Mouse (Mus musculus) gastrocnemius, adult 18-20 months (tissue): ENCODE measurements around the gene Dok5. TPM values are rescaled to one million over a fixed set of nuclear protein-coding genes. Genes with fewer than 3 reads are reported as not detected.

Experiments used
- DNase-seq: peaks from one replicate; pipeline ENCODE4 v3.0.0; 2021; ENCODE audit warnings: low spot score
- total RNA-seq, 2 experiments: library from RNA; stranded (reverse); gene quantifications; 2 replicates each; pipeline ENCODE4 v1.2.3; 2021

Dok5 gene
- total RNA-seq, 2 experiments from 2014 or later: 2.8 to 3.8 TPM

DNA sequence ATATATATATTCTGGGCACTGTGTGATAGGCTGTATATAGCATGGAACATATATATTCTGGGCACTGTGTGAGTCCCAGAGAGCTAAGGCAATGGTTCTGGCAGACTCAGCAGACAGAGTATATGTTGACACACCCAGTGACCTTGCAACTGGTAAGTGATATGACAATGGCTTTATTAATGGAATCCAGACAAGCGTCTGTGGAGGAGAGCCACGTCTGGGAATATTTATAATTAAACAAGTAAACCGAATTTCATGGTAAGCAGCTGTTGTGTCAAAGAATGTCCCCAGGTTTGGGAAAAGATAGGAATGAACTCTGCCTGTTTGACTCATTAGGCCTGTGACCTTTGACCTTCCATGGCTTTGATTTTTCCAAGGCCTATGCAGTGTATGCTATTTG, 2.8 kb downstream of the Dok5 start:
- DNase-seq: no peak

GRCm38 (mm10) chr2:170738446-170738845, 6.8 kb downstream of the Dok5 start:
- DNase-seq: no peak

DNA sequence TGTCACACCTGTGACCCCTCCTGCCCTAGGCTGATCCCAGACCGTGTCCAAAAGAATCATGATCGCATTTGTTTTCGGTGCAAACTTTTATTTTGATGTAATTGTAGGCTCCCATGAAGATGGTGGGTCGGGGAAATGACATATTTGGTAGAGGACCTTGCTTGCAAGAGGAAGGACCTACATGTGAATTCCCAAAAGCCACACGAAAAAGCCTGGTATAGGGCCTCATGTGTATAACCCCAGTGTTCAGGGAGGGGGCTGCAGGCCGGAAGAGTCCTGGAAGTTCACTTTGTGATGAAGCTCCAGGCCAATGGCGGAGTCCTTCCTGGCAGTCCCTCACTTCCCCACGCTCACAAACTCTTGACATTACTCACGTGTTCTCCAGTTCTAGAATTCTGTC, 7.3 kb downstream of the Dok5 start:
- DNase-seq: no peak

GRCm38 (mm10) chr2:170739713-170740365, 8.2 kb downstream of the Dok5 start:
- DNase-seq: no peak

GRCm38 (mm10) chr2:170743521-170743920, 11.9 kb downstream of the Dok5 start:
- no peak for DNase-seq

DNA sequence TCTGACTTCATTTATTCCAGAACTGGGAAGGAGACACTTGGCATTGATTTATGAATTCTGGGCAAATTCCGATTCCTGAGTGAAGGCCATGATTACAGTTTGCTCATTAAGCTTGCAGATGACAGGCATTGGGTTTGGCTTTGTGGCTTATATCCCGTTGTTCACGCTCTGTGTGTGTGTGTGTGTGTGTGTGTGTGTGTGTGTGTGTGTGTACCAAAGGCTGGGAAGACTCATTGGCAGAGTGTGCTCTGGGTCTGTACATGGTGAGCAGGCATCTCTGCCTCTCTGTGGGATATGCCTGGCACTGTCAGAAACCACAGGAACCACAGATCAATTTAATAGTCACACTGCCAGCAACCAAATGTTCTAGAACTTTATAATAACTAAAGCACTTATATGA, 17.3 kb downstream of the Dok5 start:
- DNase-seq: no peak

DNA sequence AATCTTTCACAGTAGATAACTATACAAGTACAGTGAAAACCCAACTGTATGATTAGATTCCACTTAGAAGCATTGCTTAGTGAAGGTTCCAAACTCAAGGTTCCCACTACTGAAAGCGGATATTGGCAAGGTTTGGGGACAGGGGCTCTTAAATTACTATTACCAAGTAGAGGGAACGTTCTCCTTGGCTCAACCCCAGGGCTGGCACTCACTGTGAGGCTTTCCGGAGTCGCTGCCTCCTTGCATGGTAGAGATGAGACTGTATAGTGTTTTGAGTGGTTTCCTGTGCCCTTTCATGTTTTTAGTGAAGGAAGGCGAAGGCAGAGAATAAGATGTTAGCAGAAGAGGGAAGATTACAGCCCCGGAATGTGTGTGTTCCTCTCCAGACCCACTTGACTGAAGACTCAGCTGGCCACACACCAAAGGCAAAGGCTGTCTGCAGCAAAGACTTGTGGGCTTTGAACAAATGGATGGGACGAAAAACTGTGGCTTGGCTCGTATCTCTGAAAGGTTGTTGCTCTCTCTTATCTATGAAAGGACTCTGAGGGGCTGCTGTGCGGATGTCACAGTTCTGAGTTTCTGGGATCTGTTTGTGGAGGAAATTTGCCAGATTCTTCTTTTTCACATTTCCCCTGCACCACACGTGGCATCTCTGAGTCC, 20.7 kb downstream of the Dok5 start:
- DNase-seq: no peak

DNA sequence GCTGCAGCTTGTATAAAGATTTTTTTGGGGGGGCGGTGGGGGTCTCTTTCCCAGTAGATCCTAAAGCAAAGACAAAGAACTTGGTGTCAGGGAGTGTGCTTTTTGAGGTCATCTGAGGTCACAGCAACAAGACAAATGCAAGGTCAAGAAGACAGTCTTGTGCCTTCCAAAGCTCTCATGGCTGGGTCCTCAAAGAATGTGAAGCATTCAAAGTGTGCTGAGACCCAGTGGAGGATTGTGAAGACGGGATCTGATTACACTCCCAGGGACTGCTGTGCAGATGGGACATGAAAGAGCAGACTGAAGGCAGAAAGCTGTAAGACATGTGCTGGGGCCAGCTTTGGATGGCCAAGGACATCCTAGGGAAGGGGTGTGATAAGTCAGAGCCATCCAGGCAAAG, 24.2 kb downstream of the Dok5 start:
- no peak for DNase-seq

DNA sequence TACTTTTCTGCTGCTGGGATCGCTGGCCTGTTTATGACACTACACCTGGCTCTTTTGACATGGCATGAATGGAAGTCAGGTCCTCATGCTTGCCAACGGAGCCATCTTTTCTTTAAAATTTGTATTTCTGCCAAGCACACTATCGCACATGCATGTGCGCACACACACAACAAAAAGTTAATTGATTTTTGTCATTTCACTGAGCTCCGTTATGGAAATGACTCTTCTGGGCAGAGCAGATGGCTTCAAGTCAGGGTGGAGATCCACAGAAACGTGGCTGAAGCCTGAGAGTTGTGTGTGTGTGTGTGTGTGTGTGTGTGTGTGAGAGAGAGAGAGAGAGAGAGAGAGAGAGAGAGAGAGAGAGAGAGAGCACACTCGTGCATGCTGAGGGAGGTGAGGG, 25.1 kb downstream of the Dok5 start:
- DNase-seq: no peak

- no peak for DNase-seq
Measured at GRCm38 (mm10) chr2:170757228-170757875, 25.7 kb downstream of the Dok5 start.

GRCm38 (mm10) chr2:170758201-170758600, 26.6 kb downstream of the Dok5 start:
- peak; percentile 8 for DNase-seq

DNA sequence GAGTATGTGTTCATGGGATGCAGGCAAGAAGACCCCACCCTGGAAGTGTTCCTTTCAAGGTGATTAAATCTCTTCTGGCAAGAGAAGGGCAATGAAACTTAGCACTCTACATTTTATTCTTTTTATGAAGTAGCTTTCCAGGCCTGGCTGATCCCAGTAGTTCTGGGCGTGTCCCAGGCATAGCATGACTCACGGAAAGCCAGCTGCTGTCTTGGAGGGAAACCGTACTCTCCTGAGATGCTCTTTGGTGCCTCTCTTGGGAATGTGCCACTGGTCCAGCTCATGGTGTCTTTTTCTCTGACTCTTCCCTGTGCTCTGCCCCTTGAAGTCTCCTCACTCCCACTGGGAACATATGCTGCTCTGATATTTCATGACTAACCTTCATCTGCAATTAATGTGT, 33.1 kb downstream of the Dok5 start:
- DNase-seq: peak; percentile 11

DNA sequence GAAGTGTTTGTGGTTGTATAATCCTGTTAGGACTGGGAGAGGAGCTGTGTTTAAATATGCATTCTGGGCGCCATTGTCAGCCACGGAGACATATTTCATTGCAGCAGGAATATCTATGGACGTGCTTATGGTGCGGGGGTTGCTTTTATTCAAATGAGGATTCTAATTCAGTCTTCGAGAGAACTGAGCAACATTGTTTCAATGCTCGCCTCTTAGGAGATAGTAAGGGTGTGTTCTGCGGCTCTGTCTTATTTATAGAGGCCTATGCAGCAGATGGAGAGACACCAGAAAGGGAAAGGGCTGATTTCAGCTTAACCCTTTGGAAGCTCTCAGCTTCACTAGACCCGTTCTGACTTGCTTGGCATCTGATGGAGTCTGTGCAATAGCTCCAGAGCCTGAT, 35.6 kb downstream of the Dok5 start:
- no peak for DNase-seq

- no peak for DNase-seq
Measured at GRCm38 (mm10) chr2:170768699-170769098, 37.1 kb downstream of the Dok5 start.

- DNase-seq: no peak
Measured at GRCm38 (mm10) chr2:170771555-170771954, 39.9 kb downstream of the Dok5 start.

DNA sequence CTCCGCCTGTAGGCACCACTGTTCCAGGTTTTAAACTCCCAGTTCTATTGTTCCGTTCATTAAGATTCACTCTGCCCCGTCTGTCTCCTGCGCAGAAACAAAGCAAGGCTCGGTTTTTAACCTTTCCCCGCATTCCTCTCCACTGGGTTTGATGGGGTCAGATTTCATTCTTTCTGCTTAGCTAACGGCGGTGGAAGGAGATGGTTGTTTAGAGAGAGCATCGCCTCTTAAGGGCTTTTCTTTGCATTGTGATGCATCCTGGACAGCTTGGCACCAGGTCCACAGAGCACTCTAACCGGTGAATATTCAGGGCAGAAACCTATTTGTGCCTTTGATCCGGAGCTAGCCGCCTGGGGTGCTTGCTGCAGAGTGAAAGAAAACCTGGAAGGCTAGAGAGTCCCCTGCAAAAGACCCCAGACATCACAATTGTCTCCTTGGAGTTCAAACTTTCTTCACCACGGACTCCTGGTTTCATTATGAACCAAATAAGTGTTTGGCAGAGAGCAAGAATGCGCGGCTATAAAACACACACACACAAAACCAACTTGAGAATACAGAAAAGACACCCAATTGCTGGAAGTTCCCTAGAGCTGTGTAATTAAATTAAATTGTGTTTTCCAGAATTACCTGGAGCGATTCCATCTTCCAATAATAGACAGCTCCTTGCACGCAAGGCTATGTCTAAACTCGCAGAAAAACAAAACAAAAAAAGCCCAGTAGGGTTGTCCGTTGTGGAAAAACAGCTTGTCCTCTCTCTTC, 40.7 kb downstream of the Dok5 start:
- DNase-seq: no peak

DNA sequence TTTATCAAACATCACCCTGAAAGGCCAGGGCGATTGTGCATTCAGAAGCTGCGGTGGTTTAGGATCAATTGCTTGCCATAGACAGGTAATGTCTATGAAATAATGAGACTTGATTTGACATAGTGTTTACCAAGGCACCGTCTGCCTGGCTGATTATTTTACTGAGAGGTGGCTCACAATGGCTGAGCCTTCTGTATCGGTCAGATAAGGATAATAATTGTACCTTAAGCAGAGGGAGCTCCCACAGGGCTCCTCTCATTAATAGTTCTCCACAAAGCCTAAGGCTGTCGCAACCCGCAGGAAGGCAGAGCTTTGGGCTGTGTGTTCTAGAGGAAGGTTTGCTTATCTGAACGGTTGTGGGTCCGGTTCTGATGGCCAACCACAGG, 41.3 kb downstream of the Dok5 start:
- no peak for DNase-seq

- DNase-seq: no peak
Measured at GRCm38 (mm10) chr2:170775577-170775976, 44.0 kb downstream of the Dok5 start.

DNA sequence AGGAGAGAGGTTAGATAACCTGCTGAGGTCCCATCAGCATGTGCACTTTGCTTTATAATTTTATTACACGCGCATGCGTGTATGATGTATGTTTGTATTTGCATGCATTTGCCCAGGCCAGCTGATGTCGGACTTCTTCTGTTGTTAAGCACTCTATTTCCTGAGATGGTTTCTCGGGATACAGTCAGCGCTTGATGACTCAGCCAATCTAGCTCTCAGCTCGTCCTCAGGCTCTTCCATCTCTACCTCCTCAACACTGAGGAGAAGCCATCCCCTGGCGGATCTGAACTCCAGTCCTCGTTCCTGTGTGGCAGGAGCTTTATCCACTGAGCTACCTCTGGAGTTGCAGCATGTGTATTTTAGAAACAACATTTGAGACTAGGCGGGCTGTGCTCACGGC, 44.5 kb downstream of the Dok5 start:
- no peak for DNase-seq

DNA sequence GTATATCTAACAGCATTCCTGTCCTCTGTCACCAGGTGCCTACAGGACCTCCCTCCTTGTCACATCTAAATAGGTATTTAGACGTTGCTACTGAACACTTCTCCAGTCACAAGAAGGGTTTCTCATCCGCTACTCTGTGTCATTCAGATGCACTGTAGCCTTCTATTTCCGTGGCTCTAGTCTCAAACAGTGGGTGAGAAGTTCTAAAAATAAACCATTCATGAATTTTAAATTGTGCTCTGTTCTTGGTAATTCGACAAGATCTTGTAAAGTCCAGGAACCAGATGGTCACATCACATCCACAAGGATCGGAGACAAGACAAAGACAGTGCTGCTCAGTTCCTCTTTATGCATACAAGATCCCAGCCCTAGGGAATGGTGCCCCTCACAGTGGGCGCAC, 46.0 kb downstream of the Dok5 start:
- no peak for DNase-seq

DNA sequence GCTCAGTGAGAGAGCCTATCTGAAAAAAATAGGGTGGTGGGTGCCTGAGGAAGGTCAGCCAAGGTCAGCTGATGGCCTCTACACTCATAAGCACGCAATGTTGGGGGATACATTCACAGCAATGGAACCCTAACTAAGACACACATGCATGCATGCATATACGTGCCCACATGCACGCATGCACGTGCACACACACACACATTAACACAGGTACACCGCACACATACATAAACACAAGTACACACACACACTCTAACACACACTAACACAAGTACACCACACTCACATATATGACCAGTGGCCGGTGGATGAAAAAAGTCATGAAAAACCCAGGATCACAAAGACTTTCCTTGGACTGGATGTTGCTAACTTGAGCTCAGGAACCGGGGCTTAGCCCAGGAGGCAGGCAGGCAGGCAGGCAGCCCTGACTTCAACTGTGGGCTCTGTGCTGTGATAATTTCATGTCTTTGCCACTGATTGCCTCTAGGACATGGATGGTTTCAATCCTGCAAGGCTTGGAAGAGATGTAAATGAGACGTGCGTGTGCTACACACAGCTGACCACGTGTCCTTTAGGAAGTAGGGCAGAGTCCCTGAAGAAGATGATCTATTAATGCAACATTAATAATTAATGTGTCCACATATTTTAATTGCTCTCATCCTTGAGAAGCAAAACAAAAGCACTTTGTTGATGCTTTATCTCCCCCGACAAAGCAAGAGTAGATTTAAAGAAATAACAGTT, 48.6 kb downstream of the Dok5 start:
- no peak for DNase-seq

GRCm38 (mm10) chr2:170788101-170788500, 56.5 kb downstream of the Dok5 start:
- DNase-seq: no peak
